Mouse (Mus musculus) midbrain, embryonic 16.5 days (tissue): Measurements from ENCODE around the gene Car4. TPM values are rescaled to one million over a fixed set of nuclear protein-coding genes. Genes with fewer than 3 reads are reported as not detected.

Source experiments
- ATAC-seq: fragments of 200-750 bp; cut with Nextera tagmentation; 2 replicates; pipeline ENCODE4 v1.8.0; 2017; ENCODE audit warnings: moderate TSS enrichment
- H3K27ac ChIP-seq: fragments of 300-500 bp; sonication (generic); 2 replicates; pipeline ENCODE4 v1.5.1; 2014; ENCODE audit warnings: mild to moderate bottlenecking, low read length, mixed read lengths
- H3K27me3 ChIP-seq: fragments of 300-500 bp; sonication (generic); 2 replicates; pipeline ENCODE4 v1.6.1; 2014; ENCODE audit warnings: low read depth, low read length, mixed read lengths; ENCODE audit not compliant: control insufficient read depth, insufficient read depth
- H3K36me3 ChIP-seq: fragments of 300-500 bp; sonication (generic); 2 replicates; pipeline ENCODE4 v1.6.1; 2014; ENCODE audit warnings: mild to moderate bottlenecking, low read length, moderate library complexity, mixed read lengths; ENCODE audit not compliant: control insufficient read depth, insufficient read depth
- H3K4me1 ChIP-seq: fragments of 300-500 bp; sonication (generic); 2 replicates; pipeline ENCODE4 v1.6.1; 2014; ENCODE audit warnings: mild to moderate bottlenecking, low read length, mixed read lengths; ENCODE audit not compliant: control insufficient read depth, insufficient read depth
- H3K4me2 ChIP-seq: fragments of 300-500 bp; sonication (generic); 2 replicates; pipeline ENCODE4 v1.6.1; 2014; ENCODE audit warnings: mild to moderate bottlenecking, low read length, mixed read lengths
- H3K4me3 ChIP-seq: fragments of 300-500 bp; sonication (generic); 2 replicates; pipeline ENCODE4 v1.5.1; 2014; ENCODE audit warnings: low read depth, mild to moderate bottlenecking, low read length, moderate library complexity, mixed read lengths
- H3K9ac ChIP-seq: fragments of 300-500 bp; sonication (generic); 2 replicates; pipeline ENCODE4 v1.6.1; 2014; ENCODE audit warnings: low read depth, low read length, mixed read lengths
- H3K9me3 ChIP-seq: fragments of 300-500 bp; sonication (generic); replicated peaks from 2 replicates; pipeline ENCODE4 v1.6.1; 2014; ENCODE audit warnings: mild to moderate bottlenecking, low read length, mixed read lengths; ENCODE audit not compliant: control insufficient read depth, poor library complexity, severe bottlenecking
- WGBS: fragments of 180-500 bp; shearing (Covaris S2); extraction: QIAGEN DNeasy Blood & Tissue Kit; methylation state at CpG from one replicate; pipeline ENCODE4 v1.1.7; 2014; 5-methylcytosine and 5-hydroxymethylcytosine counted together
- polyA plus RNA-seq: library from polyadenylated mRNA; unstranded; fragments of >200 nt; fragmentation: Nextera tagmentation; extraction: Ambion mirVana; gene quantifications from 2 replicates; pipeline ENCODE4 v1.2.1, GENCODE M21; 2015

The Car4 gene
- polyA plus RNA-seq = 3.6 and 5.7 TPM in 2 replicates

GRCm38 (mm10) chr11:84957591-84958270 lies at the start of gene Car4:
Gene Car4 (plus strand): TSS chr11:84957786.
- H3K9ac ChIP-seq = peak within 1 kb of the TSS; percentile 49
- H3K4me2 ChIP-seq = peak within 1 kb of the TSS; percentile 69
- H3K27ac ChIP-seq = no peak within 1 kb of the TSS
- no peaks in the 10 kb centered on the region for H3K36me3 ChIP-seq
- H3K4me3 ChIP-seq = peak within 1 kb of the TSS; percentile 41
- under 1% methylated on average over 47 of the region's 49 CpGs for WGBS
- no peaks in the 10 kb centered on the region for H3K9me3 ChIP-seq
- H3K4me1 ChIP-seq = peaks cover 10% of the 10 kb centered on the region
- peaks cover 19% of the 10 kb centered on the region for H3K27me3 ChIP-seq
- ATAC-seq = no peak

- ATAC-seq = no peak
- H3K27ac ChIP-seq = no peak overlapping the region
- no peak overlapping the region for H3K4me3 ChIP-seq
- H3K9me3 ChIP-seq = no peaks in the 10 kb centered on the region
- no peak overlapping the region for H3K9ac ChIP-seq
- no peaks in the 10 kb centered on the region for H3K27me3 ChIP-seq
- no peaks in the 10 kb centered on the region for H3K4me1 ChIP-seq
- WGBS = 95% methylated on average over 6 of the region's 6 CpGs
- no peak overlapping the region for H3K4me2 ChIP-seq
- H3K36me3 ChIP-seq = peaks cover 46% of the 10 kb centered on the region
Measured at GRCm38 (mm10) chr11:84908480-84908879, 49.1 kb upstream of the Car4 start.

GRCm38 (mm10) chr11:84910411-84910810 lies 47.2 kb upstream of the Car4 start:
- Histone ChIP-seq H3K9ac (no peak overlapping the region), H3K4me2 (no peak overlapping the region), H3K36me3 (peaks cover 46% of the 10 kb centered on the region), H3K4me3 (no peak overlapping the region), H3K27ac (no peak overlapping the region), H3K27me3 (no peaks in the 10 kb centered on the region), H3K9me3 (no peaks in the 10 kb centered on the region), H3K4me1 (peaks cover 11% of the 10 kb centered on the region)
- ATAC-seq = no peak
- 91% methylated on average over 4 of the region's 4 CpGs for WGBS

GRCm38 (mm10) chr11:84914673-84915072 lies 42.9 kb upstream of the Car4 start:
- no peak overlapping the region for H3K9ac ChIP-seq
- H3K4me3 ChIP-seq = no peak overlapping the region
- peaks cover 18% of the 10 kb centered on the region for H3K4me1 ChIP-seq
- no peaks in the 10 kb centered on the region for H3K27me3 ChIP-seq
- WGBS = 78% methylated on average over 5 of the region's 5 CpGs
- H3K4me2 ChIP-seq = no peak overlapping the region
- no peak for ATAC-seq
- peaks cover 14% of the 10 kb centered on the region for H3K36me3 ChIP-seq
- no peak overlapping the region for H3K27ac ChIP-seq
- no peaks in the 10 kb centered on the region for H3K9me3 ChIP-seq

GRCm38 (mm10) chr11:84916053-84916702 lies 41.4 kb upstream of the Car4 start, which contains the start of gene Znhit3:
Gene Znhit3 (minus strand): TSS chr11:84916366.
- Histone ChIP-seq H3K27me3 (no peaks in the 10 kb centered on the region), H3K36me3 (peaks cover 2% of the 10 kb centered on the region), H3K9ac (peak within 1 kb of the TSS; percentile 85), H3K9me3 (no peaks in the 10 kb centered on the region), H3K4me2 (peak within 1 kb of the TSS; percentile 82), H3K27ac (peak within 1 kb of the TSS; percentile 61), H3K4me1 (peaks cover 18% of the 10 kb centered on the region), H3K4me3 (peak within 1 kb of the TSS; percentile 96)
- WGBS = 3% methylated on average over 34 of the region's 34 CpGs
- peak; percentile 93 for ATAC-seq

GRCm38 (mm10) chr11:84916703-84917300 lies 40.8 kb upstream of the Car4 start:
- peak overlapping the region; percentile 52; the same call in 1 of the 2 replicates for H3K9ac ChIP-seq
- peak overlapping the region; percentile 96 for H3K4me3 ChIP-seq
- no peaks in the 10 kb centered on the region for H3K9me3 ChIP-seq
- H3K4me1 ChIP-seq = peaks cover 18% of the 10 kb centered on the region
- 57% methylated on average over 7 of the region's 7 CpGs for WGBS
- H3K36me3 ChIP-seq = no peaks in the 10 kb centered on the region; the same call in 1 of the 2 replicates
- peak overlapping the region; percentile 61 for H3K27ac ChIP-seq
- H3K4me2 ChIP-seq = peak overlapping the region; percentile 51
- H3K27me3 ChIP-seq = no peaks in the 10 kb centered on the region
- ATAC-seq = peak; percentile 10; the same call in 1 of the 2 replicates

- H3K9ac ChIP-seq = no peak overlapping the region
- WGBS = 6% methylated on average over 16 of the region's 16 CpGs
- peak; percentile 79; the same call in 1 of the 2 replicates for ATAC-seq
- H3K9me3 ChIP-seq = no peaks in the 10 kb centered on the region
- peaks cover 18% of the 10 kb centered on the region for H3K4me1 ChIP-seq
- no peak overlapping the region for H3K4me3 ChIP-seq
- peak overlapping the region; percentile 33 for H3K4me2 ChIP-seq
- no peak overlapping the region for H3K27ac ChIP-seq
- no peaks in the 10 kb centered on the region for H3K27me3 ChIP-seq
- no peaks in the 10 kb centered on the region for H3K36me3 ChIP-seq
Measured at GRCm38 (mm10) chr11:84918425-84918824, 39.2 kb upstream of the Car4 start.

- WGBS = 40% methylated on average over 3 of the region's 3 CpGs
- no peak for ATAC-seq
- Histone ChIP-seq H3K27me3 (no peaks in the 10 kb centered on the region), H3K36me3 (no peaks in the 10 kb centered on the region), H3K27ac (no peak overlapping the region), H3K4me2 (no peak overlapping the region), H3K4me3 (no peak overlapping the region), H3K9me3 (no peaks in the 10 kb centered on the region), H3K9ac (no peak overlapping the region), H3K4me1 (peaks cover 16% of the 10 kb centered on the region)
Measured at GRCm38 (mm10) chr11:84919276-84919675, 38.3 kb upstream of the Car4 start.

GRCm38 (mm10) chr11:84919951-84920350 lies 37.6 kb upstream of the Car4 start:
- no peaks in the 10 kb centered on the region for H3K36me3 ChIP-seq
- peaks cover 11% of the 10 kb centered on the region for H3K4me1 ChIP-seq
- no peaks in the 10 kb centered on the region for H3K27me3 ChIP-seq
- H3K4me2 ChIP-seq = no peak overlapping the region
- ATAC-seq = no peak
- 76% methylated on average over 7 of the region's 7 CpGs for WGBS
- no peaks in the 10 kb centered on the region for H3K9me3 ChIP-seq
- H3K27ac ChIP-seq = no peak overlapping the region
- no peak overlapping the region for H3K9ac ChIP-seq
- no peak overlapping the region for H3K4me3 ChIP-seq
